22 mouse cellular contexts compared by ENCODE assay signal in the genomic region with DNA sequence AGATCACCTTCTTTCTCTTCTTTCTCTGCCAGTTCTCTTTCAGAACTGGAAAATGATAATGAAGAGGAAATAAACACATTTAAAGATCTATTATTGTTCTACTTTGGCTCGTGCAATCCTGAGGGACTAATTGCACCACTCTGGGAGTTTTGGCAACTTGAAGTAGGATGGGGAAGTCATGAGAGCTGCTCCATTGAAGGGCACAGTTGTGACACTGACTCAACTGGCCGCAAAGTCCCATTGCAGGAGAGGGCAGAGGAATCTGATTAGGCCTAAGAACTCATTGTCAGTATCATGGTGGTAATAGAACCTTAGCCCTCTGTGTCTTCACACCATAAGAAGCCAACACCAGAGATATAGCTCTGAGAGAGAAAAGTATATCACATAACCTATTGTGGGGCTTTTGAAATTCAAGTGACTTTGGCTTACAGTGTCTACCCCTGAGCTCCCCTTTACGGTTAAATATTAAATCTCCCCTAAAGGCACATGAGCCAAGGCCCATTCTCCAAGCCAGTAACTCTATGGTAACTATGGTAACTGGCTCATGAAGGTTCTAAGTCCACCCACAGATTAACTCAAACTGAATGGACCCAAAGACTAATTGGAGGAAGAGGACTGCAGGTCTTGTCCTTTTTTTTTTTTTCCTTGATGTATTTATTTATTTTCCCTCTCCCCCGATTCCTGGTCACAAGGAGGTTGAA.
DNase-seq lines count a peak whose midpoint lies in the region; ATAC-seq and TF ChIP-seq lines count a peak whose summit lies in the region.
"Had no signal": no experiment of that assay in that cellular context is flagged by ENCODE, and none has a peak within 500 bp of the region (broad histone marks: within the 10 kb centered on the region; RNA-seq: fewer than 3 reads in every experiment).

No protein-coding gene starts in this region.

- intact Hi-C loops in heart, postnatal 36 days (cut with DNase I) = no loop called here

- H3K27ac ChIP-seq in kidney, postnatal 0 days = peak overlapping the region; percentile 54
- no peak overlapping the region for H3K27ac ChIP-seq in liver, postnatal 0 days (ENCODE audit: low read depth)
- H3K27ac ChIP-seq: heart, adult 2 months; hindbrain, postnatal 0 days; lung, embryonic 15.5 days; neural tube, embryonic 15.5 days had no signal

- H3K9me3 ChIP-seq in kidney, postnatal 0 days (replicated peaks; ENCODE audit: low read length) = no peaks in the 10 kb centered on the region
- H3K9me3 ChIP-seq in liver, postnatal 0 days (ENCODE audit: low read length) = no peaks in the 10 kb centered on the region
- H3K9me3 ChIP-seq: embryonic facial prominence, embryonic 12.5 days; limb, embryonic 12.5 days; lung, embryonic 15.5 days; neural tube, embryonic 15.5 days had no signal

- no peak overlapping the region for H3K4me3 ChIP-seq in kidney, postnatal 0 days (replicated peaks; ENCODE audit: low read depth, low read length)
- H3K4me3 ChIP-seq in liver, postnatal 0 days (ENCODE audit: low read depth, low read length) = no peak overlapping the region
- H3K4me3 ChIP-seq: embryonic facial prominence, embryonic 12.5 days; erythroblast, embryonic 14.5 days; heart, adult 2 months; limb, embryonic 12.5 days; lung, embryonic 15.5 days; neural tube, embryonic 15.5 days had no signal

- H3K4me1 ChIP-seq in kidney, postnatal 0 days (replicated peaks; ENCODE audit: insufficient read depth, low read length) = peaks cover 8% of the 10 kb centered on the region
- peaks cover 12% of the 10 kb centered on the region for H3K4me1 ChIP-seq in liver, postnatal 0 days (ENCODE audit: insufficient read depth)

- no peak overlapping the region for H3K4me2 ChIP-seq in kidney, postnatal 0 days (ENCODE audit: low read length)
- peak overlapping the region; percentile 26; the same call in 1 of the 2 replicates for H3K4me2 ChIP-seq in liver, postnatal 0 days (ENCODE audit: low read depth, low read length)
- H3K4me2 ChIP-seq: embryonic facial prominence, embryonic 12.5 days; limb, embryonic 12.5 days; lung, embryonic 15.5 days; neural tube, embryonic 15.5 days had no signal

- TF ChIP-seq CTCF in kidney, postnatal 0 days (IDR thresholded peaks at IDR 0.05; ENCODE audit: low read depth) = no peak
- TF ChIP-seq CTCF in liver, postnatal 0 days (IDR thresholded peaks at IDR 0.05; ENCODE audit: low read depth) = no peak

- ATAC-seq in kidney, postnatal 0 days (replicated peaks; ENCODE audit: low FRiP score, low read depth) = peak; percentile 54; the same call in 1 of the 2 replicates
- ATAC-seq in liver, postnatal 0 days = no peak; the same call in 1 of the 2 replicates
- ATAC-seq: forebrain, embryonic 14.5 days; hindbrain, postnatal 0 days; midbrain, embryonic 16.5 days had no signal

- WGBS in kidney, postnatal 0 days = 57% methylated on average over 4 of the region's 4 CpGs
- WGBS in liver, postnatal 0 days (ENCODE audit: insufficient replicate concordance) = 46% methylated on average over 4 of the region's 4 CpGs

- no peaks in the 10 kb centered on the region for H3K36me3 ChIP-seq in kidney, postnatal 0 days (ENCODE audit: insufficient read depth, low read length)
- H3K36me3 ChIP-seq in liver, postnatal 0 days (replicated peaks; ENCODE audit: insufficient read depth, low read length) = no peaks in the 10 kb centered on the region
- H3K36me3 ChIP-seq: embryonic facial prominence, embryonic 12.5 days; G1E; limb, embryonic 12.5 days; lung, embryonic 15.5 days; neural tube, embryonic 15.5 days had no signal

- H3K9ac ChIP-seq in kidney, postnatal 0 days (ENCODE audit: low read depth, low read length) = no peak overlapping the region
- H3K9ac ChIP-seq in liver, postnatal 0 days (replicated peaks) = no peak overlapping the region
- H3K9ac ChIP-seq: embryonic facial prominence, embryonic 12.5 days; limb, embryonic 12.5 days; lung, embryonic 15.5 days; neural tube, embryonic 15.5 days had no signal

- no peaks in the 10 kb centered on the region for H3K27me3 ChIP-seq in kidney, postnatal 0 days (ENCODE audit: insufficient read depth, low read length)
- no peaks in the 10 kb centered on the region for H3K27me3 ChIP-seq in liver, postnatal 0 days (ENCODE audit: insufficient read depth, low read length)
- H3K27me3 ChIP-seq: embryonic facial prominence, embryonic 12.5 days; limb, embryonic 12.5 days; lung, embryonic 15.5 days; neural tube, embryonic 15.5 days had no signal

- DNase-seq in adrenal gland, postnatal 10 days = peak; percentile 40
- no peak for DNase-seq in adrenal gland, adult 18-20 months (ENCODE audit: low spot score in 2 of 2)
- peak; percentile 11 for DNase-seq in lung, postnatal 25 days (ENCODE audit: low spot score)
- no peak for DNase-seq in lung, postnatal 10 days
- no peak for DNase-seq in kidney, postnatal 0 days (ENCODE audit: low spot score)
- no peak for DNase-seq in liver, postnatal 0 days
- no peak for DNase-seq in heart, postnatal 36 days
- no peak for DNase-seq in frontal cortex, adult 2 months (ENCODE audit: extremely low spot score in 1 of 2, low spot score in 1 of 2)
- DNase-seq: cerebellum, postnatal 10 days; gastrocnemius, postnatal 25 days; heart, adult 2 months; heart, postnatal 4 days; right cerebral cortex, postnatal 14 days had no signal

- TF ChIP-seq EP300 in liver, postnatal 0 days (IDR thresholded peaks at IDR 0.05; ENCODE audit: low read depth) = no peak

Comparison
In these comparisons a context has a peak if more than half of its experiments do, and no peak if none do; other contexts are left out.
1. DNase-seq: peak in adrenal gland, postnatal 10 days (single experiment) and lung, postnatal 25 days (single experiment); none in adrenal gland, adult 18-20 months (0 of 2), lung, postnatal 10 days (single experiment), kidney, postnatal 0 days (single experiment), liver, postnatal 0 days (single experiment), heart, postnatal 36 days (0 of 2) and frontal cortex, adult 2 months (0 of 2).